Mouse (Mus musculus): ENCODE measurements at regions not wholly inside any gene's neighbourhood (a gene's known extent, or its start where the extent isn't known, plus 50 kb on each side); places are given as distances from the start of the nearest gene placed in this dataset.
"Not testable (repeated sequence)": the region's sequence is repeated elsewhere in the genome, so short reads cannot be mapped to it uniquely, and the experiment has no call there.

DNA sequence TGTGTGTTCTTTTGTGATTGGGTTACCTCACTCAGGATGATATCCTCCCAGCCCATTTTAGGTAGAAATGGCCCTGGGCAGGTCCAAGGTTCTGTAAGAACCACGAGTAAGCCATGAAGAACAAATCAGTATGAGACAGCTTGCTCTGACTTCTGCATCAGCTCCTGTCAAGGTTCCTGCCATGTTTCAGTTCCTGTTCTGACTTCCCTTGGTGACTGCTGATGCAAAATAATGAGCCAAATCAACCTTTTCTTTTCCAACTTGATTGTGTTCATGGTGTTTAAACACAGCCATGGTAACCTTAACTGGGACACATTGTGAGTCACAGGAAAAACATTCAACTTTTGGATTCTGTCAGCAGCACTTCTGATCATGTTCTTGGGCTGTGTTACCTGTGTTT lies 667.4 kb upstream of the Igfbp7 start:
- DNase-seq (ENCODE audit: low spot score) = no peak

DNA sequence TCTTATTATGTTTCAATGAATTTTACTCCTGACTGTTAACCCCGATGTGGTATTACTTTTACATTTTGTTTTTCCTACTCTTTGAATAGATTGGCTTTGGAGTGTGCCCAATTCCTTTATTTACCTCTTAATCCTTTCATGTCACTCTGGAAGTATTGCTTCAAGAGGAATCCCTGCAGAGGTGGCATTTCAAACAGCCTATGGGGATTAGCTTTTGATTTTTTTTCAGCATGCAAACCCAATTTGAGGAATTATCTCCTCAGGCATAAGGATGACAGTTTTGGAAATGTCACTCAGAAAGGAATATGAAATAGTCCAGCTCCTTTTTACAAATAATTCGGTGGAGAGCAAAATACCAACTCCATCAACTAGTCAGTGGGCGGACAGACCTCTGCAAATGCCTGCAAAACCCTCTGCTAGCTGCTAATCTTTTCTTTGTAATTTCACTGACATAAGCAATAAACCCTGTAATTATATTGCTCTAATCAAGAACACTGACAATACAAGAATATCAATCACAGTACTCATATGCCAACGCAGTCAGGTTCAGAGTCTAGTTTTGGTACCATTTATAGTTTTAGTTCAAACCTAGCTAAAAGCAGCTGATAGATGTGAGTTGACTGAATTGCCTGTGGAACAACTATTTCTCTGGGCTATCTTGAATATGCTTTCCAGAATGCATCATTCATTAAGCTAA lies 624.9 kb upstream of the Igfbp7 start:
- no peak for DNase-seq (ENCODE audit: low spot score)

DNA sequence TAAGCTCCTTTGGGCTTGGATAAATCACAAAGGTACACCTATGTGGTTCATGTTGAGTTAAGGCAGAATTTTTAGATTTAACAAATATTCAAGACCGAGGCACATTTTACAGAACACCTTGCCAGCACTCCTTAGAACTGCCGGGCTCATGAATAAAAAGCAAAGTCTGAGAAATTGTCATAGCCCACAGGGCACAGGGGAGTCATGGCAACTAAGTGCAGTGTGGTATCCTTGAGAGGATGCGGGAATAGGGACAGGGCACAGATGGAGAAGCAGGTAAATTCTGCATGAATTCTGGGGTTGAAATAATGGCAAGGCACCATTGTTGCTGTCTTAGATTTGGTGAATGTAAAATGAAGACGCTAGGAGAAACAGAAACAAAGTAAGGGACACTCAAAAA lies 609.7 kb upstream of the Igfbp7 start:
- no peak for DNase-seq (ENCODE audit: low spot score)

DNA sequence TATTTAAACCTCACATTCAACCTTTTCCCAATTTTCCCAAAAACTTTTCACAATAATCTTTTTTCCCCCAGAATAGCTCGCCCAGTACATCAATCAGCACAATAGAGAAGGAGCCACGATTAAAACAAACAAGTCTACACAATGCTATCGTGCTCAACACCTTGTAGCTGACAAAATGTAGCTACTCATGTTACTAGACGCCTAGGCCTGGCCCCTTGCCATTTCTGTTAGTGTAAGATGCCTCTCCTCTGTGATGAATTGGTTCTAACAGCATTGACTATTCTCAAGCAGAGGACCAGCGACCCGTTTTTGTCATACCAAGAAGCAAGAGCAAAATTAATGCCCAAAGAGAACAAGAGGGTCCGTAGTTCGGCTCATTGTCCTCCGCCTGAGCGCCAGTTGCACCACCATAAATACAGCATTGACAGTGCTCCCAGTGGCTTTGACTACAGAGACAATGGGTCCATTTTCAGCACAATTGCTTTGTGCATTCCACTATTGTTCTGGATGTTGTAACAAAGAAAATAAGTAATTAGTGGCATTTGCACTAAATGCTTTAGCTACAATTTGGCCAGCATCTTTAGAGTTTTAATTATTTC lies 578.7 kb upstream of the Igfbp7 start:
- no peak for DNase-seq (ENCODE audit: low spot score)

DNA sequence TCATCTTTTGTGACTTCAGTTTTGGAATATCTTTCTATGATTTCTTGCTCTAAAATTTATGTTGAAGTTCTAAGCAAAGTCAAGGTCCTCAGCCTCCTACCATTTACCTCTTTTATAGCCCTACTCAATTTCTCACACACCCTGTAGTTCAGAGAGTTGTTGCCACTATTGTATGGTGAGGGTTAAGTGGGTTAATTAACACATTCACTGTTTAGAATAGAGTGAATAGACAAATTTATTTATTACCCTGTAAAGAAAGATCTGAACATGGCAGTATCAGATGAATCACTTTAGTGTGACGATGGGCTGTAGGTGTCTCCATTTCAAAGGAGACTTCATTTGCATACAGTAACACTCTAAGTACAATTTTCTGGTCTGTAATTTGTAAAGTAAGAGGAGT lies 577.4 kb upstream of the Igfbp7 start:
- DNase-seq (ENCODE audit: low spot score) = no peak

DNA sequence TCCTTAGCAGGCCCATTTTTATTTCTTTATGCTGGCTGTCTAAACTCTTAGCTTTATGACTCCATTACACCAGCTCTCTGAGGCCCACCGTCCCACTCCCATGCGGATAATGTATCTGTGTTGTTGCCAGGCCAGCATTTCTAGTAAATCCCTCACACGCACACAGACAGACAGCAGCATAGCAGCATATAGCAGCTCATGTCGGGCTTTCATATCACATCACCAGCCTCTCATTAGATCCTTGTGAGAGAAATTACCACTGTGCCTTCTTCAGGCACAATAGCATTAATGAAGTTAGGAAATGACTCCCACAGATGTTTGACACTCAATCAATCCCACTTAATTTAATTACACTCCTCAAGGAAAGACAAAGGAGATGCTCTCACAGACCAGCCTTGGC lies 532.2 kb upstream of the Igfbp7 start:
- not testable (repeated sequence) for DNase-seq (ENCODE audit: low spot score)

DNA sequence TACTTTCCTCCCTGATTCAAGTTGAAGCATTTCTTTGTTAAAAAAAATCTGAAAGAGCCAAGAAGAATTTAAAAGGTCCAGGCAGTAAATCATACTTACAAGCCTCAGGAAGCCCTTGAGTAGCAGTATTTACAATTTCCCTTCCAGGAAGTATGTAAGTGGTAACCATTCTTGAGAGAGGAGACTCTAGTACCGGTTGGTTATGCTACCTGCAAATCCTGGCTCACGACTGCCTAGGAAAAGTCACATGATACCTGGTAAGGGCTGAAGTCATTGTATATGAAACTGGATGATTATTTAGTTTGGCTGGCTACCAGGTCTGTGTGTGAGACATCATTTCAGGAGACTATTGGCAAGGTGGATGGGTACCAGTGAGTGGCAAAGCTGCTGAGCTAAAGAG lies 524.0 kb upstream of the Igfbp7 start:
- no peak for DNase-seq (ENCODE audit: low spot score)

DNA sequence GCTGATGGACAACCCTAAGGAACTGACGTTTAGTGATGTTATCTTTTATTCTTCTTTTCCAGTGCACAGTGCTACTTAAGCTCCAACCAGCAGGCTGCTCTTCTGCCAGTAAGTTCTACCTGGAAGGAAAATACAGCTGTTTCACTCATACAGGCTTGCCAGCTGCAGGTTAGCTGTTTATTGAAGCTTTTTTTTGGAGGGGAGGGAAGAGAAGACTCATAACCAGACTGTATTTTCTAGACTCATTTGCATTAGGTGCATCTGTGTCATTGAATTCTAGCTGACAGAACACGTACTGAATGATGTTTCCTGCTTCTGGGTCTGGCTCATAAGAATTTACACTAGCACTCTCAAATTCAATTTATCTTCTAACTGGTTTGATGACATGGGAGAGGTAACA lies 513.3 kb upstream of the Igfbp7 start:
- DNase-seq (ENCODE audit: low spot score) = no peak

DNA sequence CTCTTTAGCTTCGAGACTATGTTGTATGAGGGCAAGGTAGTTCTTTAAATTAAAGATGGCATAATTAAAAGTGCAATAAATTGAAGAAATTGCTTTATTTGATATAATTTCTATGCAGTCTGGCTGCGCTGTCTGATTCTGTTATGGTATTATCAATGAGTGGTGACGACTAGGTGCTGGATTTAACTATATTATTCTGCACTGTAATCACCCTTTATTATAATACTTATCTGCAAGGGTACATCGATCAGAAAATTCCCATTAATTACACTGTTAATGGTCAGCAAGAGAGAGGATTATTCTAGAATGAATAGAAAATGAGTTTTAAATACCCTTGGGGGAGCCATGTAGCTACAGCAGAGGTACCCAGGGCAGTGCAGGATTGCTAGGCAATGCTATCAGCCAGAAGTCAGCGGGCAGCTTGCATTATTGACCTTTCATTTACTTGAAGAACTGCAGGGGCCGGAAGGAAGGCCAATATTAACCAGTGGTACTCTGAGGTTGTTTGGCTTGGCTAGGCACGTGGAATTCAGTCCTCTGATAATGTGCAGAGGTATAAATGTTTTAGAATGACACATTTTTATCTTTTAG lies 509.3 kb upstream of the Igfbp7 start:
- DNase-seq (ENCODE audit: low spot score) = no peak

DNA sequence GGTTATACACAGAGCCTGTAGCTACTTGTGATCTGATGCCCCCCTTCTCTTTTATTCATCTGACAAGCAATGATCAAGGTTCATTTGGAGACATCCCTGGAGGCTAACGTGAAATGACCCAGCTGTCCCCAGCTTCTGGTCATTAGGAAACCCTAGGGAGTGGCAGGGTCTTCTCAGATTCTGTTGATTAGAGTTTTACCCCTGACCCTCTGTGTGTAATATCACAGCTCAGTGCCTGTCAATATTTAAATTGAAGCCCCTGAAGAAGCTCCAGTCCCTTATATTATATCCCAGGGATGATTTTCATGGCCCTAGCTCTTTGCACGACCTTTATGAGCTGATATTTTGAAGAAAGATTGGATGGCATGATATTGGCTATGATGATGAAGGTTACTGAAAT lies 508.5 kb upstream of the Igfbp7 start:
- no peak for DNase-seq (ENCODE audit: low spot score)

DNA sequence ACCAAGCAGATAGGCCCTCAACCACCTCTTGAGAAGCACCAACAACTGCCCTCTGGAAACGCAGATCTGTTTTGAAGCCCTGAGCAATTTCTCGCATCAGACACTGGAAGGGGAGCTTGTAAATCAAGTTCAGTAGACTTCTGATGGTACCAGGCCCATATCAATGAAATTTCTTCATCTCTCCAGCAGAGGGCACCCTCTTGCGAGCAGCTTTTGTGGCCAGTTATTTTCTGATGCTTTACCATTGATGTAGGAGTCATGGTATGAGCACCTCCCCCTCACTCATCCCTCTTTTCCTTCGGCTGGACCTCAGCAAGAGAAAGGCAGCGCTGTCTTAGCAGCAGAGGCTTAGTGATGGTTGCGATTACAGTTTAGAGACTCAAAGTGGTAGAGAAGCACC lies 501.4 kb upstream of the Igfbp7 start:
- DNase-seq (ENCODE audit: low spot score) = no peak

DNA sequence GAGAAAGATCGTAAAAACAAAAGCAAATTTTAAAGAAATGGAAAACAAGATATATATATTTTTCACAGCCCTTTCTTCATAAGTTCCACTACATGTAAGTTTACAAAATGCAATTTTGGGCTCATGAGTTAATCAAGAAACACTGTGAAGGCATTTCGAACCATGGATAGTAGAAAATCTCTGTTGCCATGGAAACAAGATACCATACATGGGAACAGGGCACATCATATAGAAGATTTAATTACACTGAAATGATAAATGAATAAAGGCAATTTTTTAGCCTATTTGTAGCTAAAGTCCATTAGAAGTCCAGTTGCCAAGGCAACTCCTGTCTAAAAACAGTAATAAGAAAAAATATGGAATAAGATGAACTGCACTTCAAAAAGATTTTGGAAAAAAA lies 484.2 kb upstream of the Igfbp7 start:
- DNase-seq (ENCODE audit: low spot score) = not testable (repeated sequence)

DNA sequence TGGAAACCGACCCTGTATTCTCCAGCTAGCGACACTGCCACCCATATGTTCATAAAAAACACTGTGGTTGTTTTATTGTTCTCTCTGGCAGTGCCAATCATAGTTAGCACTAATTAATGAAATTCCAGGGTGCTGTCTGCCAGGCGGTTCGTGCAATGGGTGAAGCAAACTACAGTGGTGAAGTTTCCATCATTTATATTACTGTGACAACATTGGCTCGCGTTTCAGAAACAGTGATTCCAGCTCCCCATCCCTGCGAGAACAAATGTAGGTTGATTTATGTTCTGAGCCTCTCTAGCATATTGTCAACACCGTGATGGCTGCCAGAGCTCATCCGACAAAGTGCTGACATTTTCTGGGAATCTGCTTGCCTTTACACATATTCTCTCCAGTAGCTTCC lies 480.7 kb upstream of the Igfbp7 start:
- no peak for DNase-seq (ENCODE audit: low spot score)

DNA sequence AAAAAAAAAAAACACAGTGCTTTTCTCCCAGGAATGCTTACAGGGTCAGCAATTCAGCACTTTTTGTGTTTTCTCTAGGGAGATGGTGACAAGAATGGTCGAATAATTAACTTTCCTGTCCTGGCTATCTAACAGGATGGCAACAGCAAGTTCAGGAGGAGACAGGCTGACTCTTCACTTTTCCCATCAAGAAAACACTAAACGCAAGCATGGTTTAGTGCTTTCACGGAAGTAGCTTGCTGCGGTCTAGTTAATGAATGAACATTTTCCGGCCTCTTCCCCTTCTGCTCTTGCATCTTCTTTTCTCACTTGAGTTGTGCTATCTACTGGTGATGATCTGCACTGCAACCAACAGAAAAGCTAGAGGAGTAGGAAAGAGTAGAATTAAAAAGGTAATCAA lies 463.6 kb upstream of the Igfbp7 start:
- no peak for DNase-seq (ENCODE audit: low spot score)

DNA sequence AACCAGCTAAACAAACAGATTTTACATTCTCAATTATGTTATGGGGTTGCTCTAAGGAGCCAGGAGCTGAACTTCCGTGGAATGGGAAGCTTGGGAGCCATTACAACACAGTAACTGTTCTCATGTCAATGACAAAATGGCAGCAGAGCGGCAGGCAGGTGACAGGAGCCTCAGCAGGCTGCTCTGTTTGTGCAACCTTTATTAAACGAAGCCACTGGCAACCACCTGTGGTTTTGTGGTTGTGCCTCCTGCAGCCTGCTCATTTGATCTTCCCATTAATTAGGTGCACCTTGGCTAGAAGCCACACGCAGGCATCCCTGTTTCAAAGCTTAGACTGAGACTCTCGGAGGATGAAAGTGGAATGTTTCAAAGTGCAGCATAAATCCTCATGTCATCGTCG lies 457.5 kb upstream of the Igfbp7 start:
- no peak for DNase-seq (ENCODE audit: low spot score)

DNA sequence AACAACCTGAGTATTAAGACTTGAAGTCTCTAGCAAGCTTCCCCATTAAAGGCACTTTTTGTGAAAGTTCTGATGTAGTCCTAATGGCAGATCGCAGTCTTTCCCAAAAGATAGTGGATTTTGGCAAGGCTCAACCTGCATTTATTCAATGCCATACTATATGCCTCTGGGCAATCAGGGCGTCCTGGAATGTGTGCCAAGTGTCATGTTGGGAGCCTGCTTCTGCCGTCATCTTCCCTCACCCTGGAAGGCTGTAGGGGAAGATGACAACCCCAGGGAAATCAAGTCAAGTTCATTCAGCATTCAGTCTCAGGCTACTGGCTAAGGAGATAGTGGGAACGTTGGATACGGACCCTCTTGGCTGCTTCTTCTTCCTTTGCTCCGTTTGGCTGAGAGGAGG lies 447.4 kb upstream of the Igfbp7 start:
- DNase-seq (ENCODE audit: low spot score) = no peak

DNA sequence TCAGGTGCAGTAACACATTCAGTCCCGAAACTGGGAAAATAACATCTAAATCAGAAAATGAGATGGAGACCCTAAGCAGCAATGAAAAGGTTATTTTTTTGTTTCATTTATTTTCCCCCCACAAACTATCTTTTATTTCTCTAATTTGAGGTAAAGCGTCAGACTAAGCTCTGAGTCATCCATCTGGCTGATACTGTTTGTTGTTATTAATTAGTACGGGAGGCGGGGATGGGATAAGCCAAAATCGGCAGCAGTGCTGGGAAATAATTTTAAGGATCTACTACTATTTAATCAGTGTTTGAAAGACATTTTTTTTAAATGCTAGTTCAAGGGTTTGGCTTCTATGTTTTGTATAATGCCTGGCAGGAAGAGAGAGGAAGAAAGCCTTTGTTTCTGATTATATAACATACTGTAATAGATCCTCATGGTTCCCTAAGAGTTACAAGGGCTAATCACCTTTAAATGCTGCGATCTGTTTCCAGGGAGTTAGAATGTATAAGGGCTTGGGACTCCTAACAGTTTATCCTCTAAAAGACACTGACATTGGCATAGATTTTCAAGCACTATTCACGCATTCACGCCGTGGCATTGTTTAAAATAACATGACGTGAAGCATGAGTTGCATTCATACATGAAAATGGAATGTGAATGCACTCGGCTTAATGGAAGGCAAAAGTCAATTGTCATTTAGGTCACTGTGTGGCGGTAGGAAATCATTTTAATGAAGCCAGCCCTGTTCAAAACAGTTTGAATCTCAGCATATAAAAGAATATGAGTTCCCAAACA lies 446.4 kb upstream of the Igfbp7 start:
- no peak for DNase-seq (ENCODE audit: low spot score)

DNA sequence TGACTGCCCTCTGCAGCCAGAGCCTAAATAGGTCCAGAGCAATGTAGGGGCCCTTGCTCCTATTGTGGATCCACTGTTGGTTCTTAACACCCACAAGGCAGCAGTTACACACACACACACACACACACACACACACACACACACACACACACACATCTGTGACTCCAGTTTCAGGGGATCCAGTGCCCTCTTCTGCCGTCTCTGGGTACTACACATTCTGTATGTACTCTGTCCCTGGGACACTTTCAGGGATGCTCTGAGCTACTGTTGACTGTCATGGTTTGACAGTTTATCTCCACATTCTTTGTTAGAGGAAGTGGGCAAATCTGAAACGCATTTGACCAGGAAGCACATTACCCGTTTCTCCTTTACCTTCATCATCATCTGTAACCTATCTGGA lies 443.8 kb upstream of the Igfbp7 start:
- no peak for DNase-seq (ENCODE audit: low spot score)

DNA sequence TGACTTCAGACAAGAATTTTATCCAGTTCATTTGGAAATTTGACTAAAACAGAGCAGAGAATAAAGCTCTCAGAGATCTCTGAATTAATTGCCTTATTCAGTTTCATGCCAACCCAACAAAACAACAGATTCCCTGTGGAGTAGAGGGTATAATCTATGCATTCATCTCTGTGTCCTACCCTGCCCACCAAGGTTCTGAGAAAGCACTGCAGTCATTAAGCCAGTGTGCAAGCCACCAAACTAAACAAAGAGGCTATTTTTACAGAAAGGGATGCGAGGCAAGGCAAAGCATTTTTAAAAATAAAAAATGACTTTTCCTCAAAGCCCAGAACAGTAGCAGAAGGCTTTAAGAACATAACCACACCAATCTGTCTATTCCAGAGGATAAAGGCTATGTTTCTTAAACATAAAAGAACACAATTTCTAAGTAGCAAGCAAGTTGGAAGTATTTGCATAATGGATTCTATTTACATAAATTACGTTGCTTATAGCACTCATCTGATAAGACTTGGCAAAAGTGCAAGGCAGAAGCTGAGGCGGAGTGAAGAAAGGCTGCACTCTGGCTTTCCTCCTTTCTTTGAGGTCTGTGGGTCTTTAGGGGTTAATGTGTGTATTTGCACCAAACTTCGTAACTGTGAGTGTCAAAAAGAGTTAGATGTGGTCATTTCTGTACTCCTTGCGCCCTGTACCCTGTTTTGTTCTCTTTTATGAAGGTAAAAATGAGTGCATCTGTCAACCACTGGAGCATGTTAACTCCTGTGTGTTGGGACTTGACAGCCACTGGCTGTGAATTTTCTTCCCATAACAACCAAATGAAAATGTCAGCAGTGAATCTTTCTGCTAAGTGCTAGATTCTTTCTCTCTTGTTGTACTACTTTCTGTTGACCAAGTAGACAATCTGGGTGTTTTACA lies 430.6 kb upstream of the Igfbp7 start:
- no peak for DNase-seq (ENCODE audit: low spot score)

DNA sequence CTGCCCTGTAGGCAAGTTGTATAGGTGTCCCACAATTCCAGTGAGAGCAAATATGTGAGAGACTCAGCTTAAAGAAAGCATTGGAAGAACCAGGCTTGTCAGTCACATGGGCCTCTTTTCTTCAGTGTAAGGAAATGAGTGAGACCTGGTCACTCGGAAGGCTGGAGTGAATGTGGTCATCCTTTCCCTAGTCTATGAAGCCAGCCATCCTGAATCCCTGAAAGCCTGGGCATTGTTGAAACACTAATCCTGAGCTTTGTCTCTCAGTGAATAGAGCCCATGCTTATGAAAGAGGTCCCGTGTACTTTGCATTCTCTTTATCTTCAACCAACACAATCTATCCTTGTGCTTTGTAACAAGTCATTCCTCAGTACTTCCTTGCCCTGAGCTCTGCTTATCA lies 420.1 kb upstream of the Igfbp7 start:
- DNase-seq (ENCODE audit: low spot score) = no peak

DNA sequence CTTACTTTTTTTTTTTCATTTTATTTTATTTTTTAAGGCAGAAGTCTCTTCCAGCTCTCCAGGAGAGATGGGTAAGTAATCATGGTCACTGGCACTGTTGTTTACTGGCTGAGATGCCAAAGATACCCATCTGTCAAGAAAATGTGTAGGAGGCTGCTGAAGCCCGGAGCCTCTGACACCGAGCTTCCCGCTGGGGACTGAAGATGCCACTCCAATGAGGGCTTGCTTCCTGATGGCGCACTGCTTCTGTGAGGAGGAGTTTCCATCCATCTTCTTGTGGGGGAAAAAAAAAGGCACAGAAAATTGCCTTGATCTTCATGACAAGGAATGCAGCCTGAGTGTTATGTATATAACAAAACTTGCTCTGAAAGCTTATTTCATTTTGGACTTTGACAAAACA lies 418.2 kb upstream of the Igfbp7 start:
- DNase-seq (ENCODE audit: low spot score) = no peak

DNA sequence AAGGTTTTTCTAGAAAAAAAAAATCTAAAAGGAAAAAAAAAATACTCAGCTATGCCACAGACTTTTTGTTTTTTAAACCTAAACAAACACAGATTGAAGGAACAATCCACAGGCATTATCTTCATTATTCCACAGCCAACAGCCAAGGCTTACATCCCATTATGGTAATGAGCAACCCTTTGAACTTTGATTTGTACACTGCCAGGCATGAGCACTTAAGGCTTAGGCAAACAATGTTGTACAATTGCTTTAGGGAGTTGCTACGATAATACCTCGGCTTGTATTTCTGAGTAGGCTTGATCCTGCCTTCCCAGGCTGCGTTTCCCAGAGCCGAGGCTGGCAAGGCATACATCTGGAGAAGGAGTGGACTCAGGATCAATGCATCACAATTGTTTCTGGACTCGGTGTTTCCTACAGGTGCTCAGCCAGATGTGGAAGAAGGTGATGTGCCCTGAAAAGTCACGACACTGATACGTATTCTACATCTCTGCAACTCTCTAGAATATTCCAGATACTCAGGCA lies 409.0 kb upstream of the Igfbp7 start:
- DNase-seq (ENCODE audit: low spot score) = no peak
